Mouse (Mus musculus): Measurements from ENCODE around the gene Cdyl2.

Cdyl2 gene

GRCm38 (mm10) chr8:116673052-116673451, 59.7 kb downstream of the Cdyl2 start:
- DNase-seq (ENCODE audit: low read depth, low spot score) = no peak

- DNase-seq (ENCODE audit: low read depth, low spot score) = peak; percentile 26
These were observed 61.2 kb downstream of the Cdyl2 start for GRCm38 (mm10) chr8:116671543-116671942.

GRCm38 (mm10) chr8:116670604-116671003, 62.2 kb downstream of the Cdyl2 start:
- DNase-seq (ENCODE audit: low read depth, low spot score) = no peak

- DNase-seq (ENCODE audit: low read depth, low spot score) = no peak
These were observed 63.8 kb downstream of the Cdyl2 start for GRCm38 (mm10) chr8:116668977-116669376.

GRCm38 (mm10) chr8:116666781-116667325, 65.9 kb downstream of the Cdyl2 start:
- DNase-seq (ENCODE audit: low read depth, low spot score) = no peak

- no peak for DNase-seq (ENCODE audit: low read depth, low spot score)
These were observed 71.3 kb downstream of the Cdyl2 start for GRCm38 (mm10) chr8:116661521-116661920.

GRCm38 (mm10) chr8:116656811-116657210, 76.0 kb downstream of the Cdyl2 start:
- DNase-seq (ENCODE audit: low read depth, low spot score) = no peak

- DNase-seq (ENCODE audit: low read depth, low spot score) = no peak
These were observed 77.9 kb downstream of the Cdyl2 start for GRCm38 (mm10) chr8:116654881-116655280.

GRCm38 (mm10) chr8:116652949-116653348, 79.8 kb downstream of the Cdyl2 start:
- no peak for DNase-seq (ENCODE audit: low read depth, low spot score)

GRCm38 (mm10) chr8:116649975-116650725, 82.6 kb downstream of the Cdyl2 start:
- DNase-seq (ENCODE audit: low read depth, low spot score) = no peak

GRCm38 (mm10) chr8:116645376-116645775, 87.4 kb downstream of the Cdyl2 start:
- no peak for DNase-seq (ENCODE audit: low read depth, low spot score)

GRCm38 (mm10) chr8:116640925-116641324, 91.9 kb downstream of the Cdyl2 start:
- no peak for DNase-seq (ENCODE audit: low read depth, low spot score)

GRCm38 (mm10) chr8:116637998-116638397, 94.8 kb downstream of the Cdyl2 start:
- no peak for DNase-seq (ENCODE audit: low read depth, low spot score)

GRCm38 (mm10) chr8:116637193-116637592, 95.6 kb downstream of the Cdyl2 start:
- DNase-seq (ENCODE audit: low read depth, low spot score) = no peak

- DNase-seq (ENCODE audit: low read depth, low spot score) = no peak
These were observed 96.4 kb downstream of the Cdyl2 start for GRCm38 (mm10) chr8:116636396-116636795.

GRCm38 (mm10) chr8:116635972-116636371, 96.8 kb downstream of the Cdyl2 start:
- no peak for DNase-seq (ENCODE audit: low read depth, low spot score)

- DNase-seq (ENCODE audit: low read depth, low spot score) = no peak
These were observed 97.5 kb downstream of the Cdyl2 start for GRCm38 (mm10) chr8:116635261-116635660.

GRCm38 (mm10) chr8:116634436-116634835, 98.4 kb downstream of the Cdyl2 start:
- DNase-seq (ENCODE audit: low read depth, low spot score) = no peak

- DNase-seq (ENCODE audit: low read depth, low spot score) = no peak
These were observed 99.2 kb downstream of the Cdyl2 start for GRCm38 (mm10) chr8:116633470-116634150.

GRCm38 (mm10) chr8:116630066-116630465, 102.7 kb downstream of the Cdyl2 start:
- no peak for DNase-seq (ENCODE audit: low read depth, low spot score)

GRCm38 (mm10) chr8:116628975-116629374, 103.8 kb downstream of the Cdyl2 start:
- no peak for DNase-seq (ENCODE audit: low read depth, low spot score)

GRCm38 (mm10) chr8:116627854-116628479, 104.8 kb downstream of the Cdyl2 start:
- DNase-seq (ENCODE audit: low read depth, low spot score) = no peak
